Mouse (Mus musculus): ENCODE results near the gene Rbm7. TPM values are rescaled to one million over a fixed set of nuclear protein-coding genes. Genes with fewer than 3 reads are reported as not detected.
A peak's percentile ranks its signal among the peaks of the same experiment; 100 is the strongest.
"Not testable (repeated sequence)": the region's sequence is repeated elsewhere in the genome, so short reads cannot be mapped to it uniquely, and the experiment has no call there.

The Rbm7 gene
- polyA plus RNA-seq, 1 experiment from 2014 or later, result 54.0 TPM

DNA sequence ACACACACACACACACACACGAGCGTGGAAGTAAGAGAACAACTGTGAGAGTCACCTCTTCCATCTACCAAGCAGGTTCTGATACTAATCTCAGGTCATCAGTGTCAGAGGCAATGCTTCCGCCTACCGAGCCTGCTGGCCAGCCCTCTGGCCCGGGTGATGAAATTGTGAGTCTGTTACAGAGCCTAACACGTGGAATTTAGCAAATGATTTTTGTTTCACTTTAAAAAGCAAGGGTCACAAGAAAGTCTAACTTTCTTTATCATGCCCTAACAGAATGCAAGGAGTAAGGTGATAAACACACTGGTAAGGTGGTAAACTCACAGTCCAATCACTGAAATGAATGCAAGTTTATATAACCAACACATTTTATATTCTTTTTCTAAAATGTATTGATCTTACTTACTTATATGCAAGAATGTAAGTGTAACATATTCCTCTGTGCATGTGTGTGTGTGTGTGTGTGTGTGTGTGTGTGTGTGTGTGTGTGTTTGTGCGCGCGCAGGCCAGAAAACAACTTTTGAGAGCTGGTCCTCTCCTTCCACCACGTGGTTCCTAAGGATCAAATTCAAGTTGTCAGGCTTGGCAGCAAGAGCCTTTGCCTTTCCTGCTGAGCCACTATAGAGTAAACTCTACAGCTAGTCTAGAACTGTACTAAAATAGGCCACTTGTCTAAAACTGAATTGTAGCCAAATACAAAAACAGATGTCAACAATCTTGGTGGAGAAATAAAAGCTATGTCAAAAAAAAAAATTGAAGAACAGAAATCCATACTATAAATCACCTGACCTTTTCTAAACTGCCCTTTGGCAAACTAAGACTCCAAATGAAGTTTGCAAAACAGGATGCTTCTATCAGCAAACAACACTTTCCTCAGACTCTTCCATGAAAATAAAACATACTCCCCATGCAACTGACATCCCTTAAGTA, 18.6 kb downstream of the Rbm7 start:
- Histone ChIP-seq H3K9ac (replicated peaks) (no peak overlapping the region), H3K27ac (ENCODE audit: low read depth) (no peak overlapping the region), H3K4me3 (ENCODE audit: low read depth, low read length) (no peak overlapping the region), H3K36me3 (replicated peaks; ENCODE audit: insufficient read depth, low read length) (peaks cover 14% of the 10 kb centered on the region), H3K27me3 (ENCODE audit: insufficient read depth, low read length) (no peaks in the 10 kb centered on the region), H3K4me1 (ENCODE audit: insufficient read depth) (peaks cover 7% of the 10 kb centered on the region; the same call in 1 of the 2 replicates), H3K4me2 (ENCODE audit: low read depth, low read length) (no peak overlapping the region), H3K9me3 (ENCODE audit: low read length) (no peaks in the 10 kb centered on the region)
- 79% methylated on average over 10 of the region's 10 CpGs for WGBS (ENCODE audit: insufficient replicate concordance)
- no peak for ATAC-seq
- no peak for DNase-seq
- no peak for TF ChIP-seq EP300 (IDR thresholded peaks at IDR 0.05; ENCODE audit: low read depth)
- TF ChIP-seq CTCF (IDR thresholded peaks at IDR 0.05; ENCODE audit: low read depth), result no peak

DNA sequence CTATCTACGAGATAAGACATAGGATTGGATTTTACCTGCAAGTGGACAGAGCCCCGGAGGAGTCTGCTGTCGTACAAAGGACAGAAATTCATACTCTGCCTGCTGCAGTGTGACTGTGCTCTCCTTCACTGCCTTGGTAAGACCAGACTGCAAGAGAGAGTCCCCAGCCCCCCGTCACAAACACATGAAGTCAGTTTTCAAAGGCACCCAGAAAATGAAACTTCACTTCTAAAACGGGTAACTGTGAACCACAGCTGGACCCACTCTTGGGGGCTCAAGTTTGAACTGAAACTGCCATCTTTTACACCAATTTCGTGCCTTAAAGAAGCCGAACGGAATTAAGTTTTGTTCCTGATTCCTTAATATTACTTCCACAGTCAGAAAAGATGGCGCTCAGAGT, 20.7 kb downstream of the Rbm7 start:
- Histone ChIP-seq H3K4me1 (ENCODE audit: insufficient read depth) (no peaks in the 10 kb centered on the region), H3K4me2 (ENCODE audit: low read depth, low read length) (no peak overlapping the region), H3K36me3 (replicated peaks; ENCODE audit: insufficient read depth, low read length) (peaks cover 24% of the 10 kb centered on the region), H3K9ac (replicated peaks) (no peak overlapping the region), H3K27ac (ENCODE audit: low read depth) (no peak overlapping the region), H3K9me3 (ENCODE audit: low read length) (no peaks in the 10 kb centered on the region), H3K27me3 (ENCODE audit: insufficient read depth, low read length) (no peaks in the 10 kb centered on the region), H3K4me3 (ENCODE audit: low read depth, low read length) (no peak overlapping the region)
- no peak for TF ChIP-seq EP300 (IDR thresholded peaks at IDR 0.05; ENCODE audit: low read depth)
- TF ChIP-seq CTCF (IDR thresholded peaks at IDR 0.05; ENCODE audit: low read depth), result no peak
- 90% methylated on average over 9 of the region's 9 CpGs for WGBS (ENCODE audit: insufficient replicate concordance)
- DNase-seq, result no peak
- ATAC-seq, result no peak

DNA sequence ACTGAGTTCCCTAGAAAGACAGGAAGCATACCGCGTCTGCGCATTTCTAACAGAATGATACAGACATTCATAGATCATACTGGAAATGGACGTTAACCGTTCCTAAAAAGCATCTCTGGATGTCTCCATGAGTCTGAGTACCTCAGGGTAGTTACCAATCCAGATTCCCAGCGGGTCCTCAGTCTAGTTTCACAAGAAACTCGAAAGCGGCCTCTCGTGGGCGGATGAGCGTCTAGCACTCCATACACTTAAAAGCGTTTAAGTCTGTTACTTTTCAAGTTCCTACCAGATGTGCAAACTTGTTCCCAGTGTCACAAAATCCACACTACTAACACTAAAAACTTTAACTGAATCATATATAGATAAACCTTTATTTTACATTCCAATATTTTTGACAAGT, 22.0 kb downstream of the Rbm7 start:
- Histone ChIP-seq H3K9ac (replicated peaks) (no peak overlapping the region), H3K4me3 (ENCODE audit: low read depth, low read length) (no peak overlapping the region), H3K4me2 (ENCODE audit: low read depth, low read length) (no peak overlapping the region), H3K9me3 (ENCODE audit: low read length) (no peaks in the 10 kb centered on the region), H3K4me1 (ENCODE audit: insufficient read depth) (no peaks in the 10 kb centered on the region), H3K27me3 (ENCODE audit: insufficient read depth, low read length) (no peaks in the 10 kb centered on the region), H3K36me3 (replicated peaks; ENCODE audit: insufficient read depth, low read length) (peaks cover 26% of the 10 kb centered on the region), H3K27ac (ENCODE audit: low read depth) (no peak overlapping the region)
- ATAC-seq (no peak), DNase-seq (no peak)
- WGBS (ENCODE audit: insufficient replicate concordance), result 85% methylated on average over 12 of the region's 12 CpGs
- TF ChIP-seq CTCF (IDR thresholded peaks at IDR 0.05; ENCODE audit: low read depth), result no peak
- no peak for TF ChIP-seq EP300 (IDR thresholded peaks at IDR 0.05; ENCODE audit: low read depth)

DNA sequence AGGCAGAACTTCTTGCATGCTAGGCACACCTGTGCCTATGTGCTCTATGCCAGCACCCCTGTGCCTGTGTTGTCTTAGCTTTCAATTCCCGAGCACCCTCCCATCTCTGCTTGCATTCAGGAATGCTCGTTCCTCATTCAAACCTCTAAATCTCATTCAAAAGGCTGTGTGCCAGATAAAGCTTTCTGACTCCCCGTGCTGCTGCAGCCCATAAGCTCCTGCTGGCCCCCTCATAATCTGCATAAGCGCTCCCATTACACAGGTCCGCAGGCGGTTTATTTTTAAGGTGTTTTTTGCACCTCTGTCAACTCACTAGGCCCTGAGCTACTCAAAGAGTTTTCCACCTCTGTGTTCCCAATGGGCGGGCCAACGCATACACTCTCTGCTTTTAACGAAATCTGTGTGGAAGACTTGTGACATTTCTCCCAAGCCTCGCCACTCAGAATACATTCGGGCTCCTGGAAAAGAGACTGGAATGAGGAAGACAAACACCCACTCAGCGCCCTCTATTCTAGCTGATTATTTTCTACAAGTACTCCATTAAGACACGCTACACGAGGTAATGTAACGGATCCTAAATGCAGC, 22.6 kb downstream of the Rbm7 start:
- Histone ChIP-seq H3K4me2 (ENCODE audit: low read depth, low read length) (no peak overlapping the region), H3K27me3 (ENCODE audit: insufficient read depth, low read length) (no peaks in the 10 kb centered on the region), H3K4me1 (ENCODE audit: insufficient read depth) (no peaks in the 10 kb centered on the region), H3K4me3 (ENCODE audit: low read depth, low read length) (no peak overlapping the region), H3K27ac (ENCODE audit: low read depth) (no peak overlapping the region), H3K9me3 (ENCODE audit: low read length) (no peaks in the 10 kb centered on the region), H3K36me3 (replicated peaks; ENCODE audit: insufficient read depth, low read length) (peaks cover 30% of the 10 kb centered on the region), H3K9ac (replicated peaks) (no peak overlapping the region)
- TF ChIP-seq EP300 (IDR thresholded peaks at IDR 0.05; ENCODE audit: low read depth) (no peak), CTCF (IDR thresholded peaks at IDR 0.05; ENCODE audit: low read depth) (no peak)
- ATAC-seq, result no peak
- WGBS (ENCODE audit: insufficient replicate concordance), result 85% methylated on average over 15 of the region's 15 CpGs
- no peak for DNase-seq

DNA sequence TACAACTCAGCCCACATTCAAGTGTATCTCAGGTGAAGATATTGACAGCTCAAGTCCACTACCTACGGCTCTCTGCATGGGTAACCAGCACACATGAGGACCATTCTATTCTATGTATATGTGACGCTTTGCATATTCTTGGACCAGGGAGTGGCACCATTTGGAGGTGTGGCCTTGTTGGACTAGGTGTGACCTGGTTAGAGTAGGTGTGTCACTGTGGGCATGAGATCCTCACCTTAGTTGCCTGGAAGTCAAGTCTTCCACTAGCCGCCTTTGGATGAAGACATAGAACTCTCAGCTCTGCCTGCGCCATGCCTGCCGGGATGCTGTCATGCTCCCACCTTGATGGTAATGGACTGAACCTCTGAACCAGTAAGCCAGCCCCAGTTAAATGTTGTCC, 27.6 kb downstream of the Rbm7 start:
- not testable (repeated sequence) for H3K4me1 ChIP-seq (ENCODE audit: insufficient read depth); ATAC-seq; H3K27me3 ChIP-seq (ENCODE audit: insufficient read depth, low read length); H3K4me3 ChIP-seq (ENCODE audit: low read depth, low read length); H3K4me2 ChIP-seq (ENCODE audit: low read depth, low read length); H3K9ac ChIP-seq (replicated peaks); DNase-seq; H3K9me3 ChIP-seq (ENCODE audit: low read length); H3K27ac ChIP-seq (ENCODE audit: low read depth)
- peaks cover 18% of the 10 kb centered on the region for H3K36me3 ChIP-seq (replicated peaks; ENCODE audit: insufficient read depth, low read length)
- 88% methylated on average over 5 of the region's 5 CpGs for WGBS (ENCODE audit: insufficient replicate concordance)

DNA sequence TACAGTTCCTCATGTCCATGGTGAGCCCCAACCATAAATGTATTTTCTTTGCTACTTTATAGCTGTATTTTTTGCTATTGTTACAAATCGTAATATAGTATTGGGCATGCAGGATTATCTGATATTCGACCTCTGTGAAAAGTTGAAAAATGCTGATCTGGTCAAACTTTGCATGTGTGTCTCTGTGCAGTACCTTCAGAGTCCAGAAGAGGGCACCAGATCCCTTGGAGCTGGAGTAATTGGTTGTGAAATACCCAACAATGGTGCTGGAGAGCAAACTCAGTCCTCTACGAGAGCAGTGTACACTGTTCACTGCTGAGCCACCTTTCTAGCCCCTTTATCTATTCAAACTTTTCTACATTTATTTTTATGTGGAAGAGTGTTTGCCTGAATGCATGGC, 28.3 kb downstream of the Rbm7 start:
- 47% methylated on average over 3 of the region's 3 CpGs for WGBS (ENCODE audit: insufficient replicate concordance)
- no peaks in the 10 kb centered on the region for H3K9me3 ChIP-seq (ENCODE audit: low read length)
- no peak overlapping the region for H3K27ac ChIP-seq (ENCODE audit: low read depth)
- TF ChIP-seq EP300 (IDR thresholded peaks at IDR 0.05; ENCODE audit: low read depth) (no peak), CTCF (IDR thresholded peaks at IDR 0.05; ENCODE audit: low read depth) (peak; percentile 97)
- no peak overlapping the region for H3K4me2 ChIP-seq (ENCODE audit: low read depth, low read length)
- ATAC-seq (peak; percentile 23; the same call in 1 of the 2 replicates), DNase-seq (peak; percentile 84)
- peaks cover 15% of the 10 kb centered on the region; the same call in 1 of the 2 replicates for H3K36me3 ChIP-seq (replicated peaks; ENCODE audit: insufficient read depth, low read length)
- H3K27me3 ChIP-seq (ENCODE audit: insufficient read depth, low read length), result no peaks in the 10 kb centered on the region
- H3K4me1 ChIP-seq (ENCODE audit: insufficient read depth), result no peaks in the 10 kb centered on the region
- no peak overlapping the region for H3K4me3 ChIP-seq (ENCODE audit: low read depth, low read length)
- H3K9ac ChIP-seq (replicated peaks), result no peak overlapping the region

Measured in liver, postnatal 0 days (tissue).